Mouse (Mus musculus) gastrocnemius, postnatal 14 days (tissue): ENCODE results near the gene Cdh13. TPM values are rescaled to one million over a fixed set of nuclear protein-coding genes. Genes with fewer than 3 reads are reported as not detected.

Experiments
- DNase-seq: peaks from one replicate; pipeline ENCODE4 v3.0.0; 2021; ENCODE audit warnings: mixed read lengths
- intact Hi-C: fragments of 180-260 bp; cut with DNase I; formaldehyde crosslinking; loops from one replicate; pipeline ENCODE4 v1.15.1; 2025; ENCODE audit warnings: low total_unique reads
- total RNA-seq, 2 experiments: library from RNA; stranded (reverse); gene quantifications; 2 replicates each; pipeline ENCODE4 v1.2.3; 2021

Gene Cdh13
- total RNA-seq, 2 experiments from 2014 or later: 77.5 to 130 TPM

GRCm38 (mm10) chr8:119224547-119224946 is 941.0 kb downstream of the Cdh13 start:
- intact Hi-C loops: loop anchor here (2.0 to 10.0 kb wide), 2 partner anchors 74 to 160 kb away; no protein-coding TSS in a partner anchor
- peak; percentile 24 for DNase-seq

DNA sequence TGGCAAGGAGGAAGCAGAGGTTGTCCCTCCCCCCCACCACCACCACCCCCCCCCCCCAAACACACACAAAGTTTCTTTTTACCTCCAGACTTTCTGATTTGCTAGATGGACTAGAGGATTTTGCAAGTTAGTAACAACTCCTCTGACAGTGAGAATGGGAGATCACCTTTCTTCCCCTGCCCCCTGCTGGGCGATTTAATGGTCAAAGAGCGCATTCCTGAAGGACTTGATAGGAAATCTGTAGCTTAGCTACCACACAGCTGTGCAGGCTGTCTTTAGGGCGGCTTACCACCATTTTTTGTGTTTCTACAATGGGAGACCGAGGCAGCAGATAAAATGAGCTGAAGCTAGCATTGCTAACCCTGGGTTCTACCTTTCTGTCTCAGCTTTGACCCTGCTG is 961.6 kb downstream of the Cdh13 start:
- DNase-seq: no peak
- intact Hi-C loops: no loop called here

GRCm38 (mm10) chr8:119245641-119246040 is 962.1 kb downstream of the Cdh13 start:
- DNase-seq: no peak
- intact Hi-C loops: no loop called here

- no peak for DNase-seq
- intact Hi-C loops: no loop called here
These were observed 970.8 kb downstream of the Cdh13 start for GRCm38 (mm10) chr8:119254358-119254757.

GRCm38 (mm10) chr8:119258642-119259041 is 975.1 kb downstream of the Cdh13 start:
- DNase-seq: no peak
- intact Hi-C loops: no loop called here

DNA sequence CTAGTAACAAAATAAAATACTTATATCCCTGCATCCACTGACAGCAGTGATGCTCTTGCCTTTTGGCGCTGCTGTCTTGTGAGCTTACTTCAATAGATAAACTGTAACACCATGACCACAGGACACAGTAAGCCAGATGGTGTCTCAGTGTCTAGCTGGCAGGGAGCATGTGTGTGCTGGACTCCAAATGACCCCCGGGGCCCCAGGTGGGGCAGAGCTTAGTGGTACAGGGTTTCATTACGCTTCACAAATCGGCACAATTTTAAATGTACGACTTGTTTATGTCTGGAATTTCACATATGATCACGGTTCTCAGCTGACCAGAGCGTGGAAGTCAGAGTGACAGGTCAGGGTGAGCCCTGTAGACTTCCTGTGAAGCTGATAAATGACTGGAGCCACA is 980.2 kb downstream of the Cdh13 start:
- intact Hi-C loops: no loop called here
- DNase-seq: no peak

GRCm38 (mm10) chr8:119266304-119266703 is 982.8 kb downstream of the Cdh13 start:
- intact Hi-C loops: no loop called here
- DNase-seq: no peak

- intact Hi-C loops: no loop called here
- no peak for DNase-seq
These were observed 986.0 kb downstream of the Cdh13 start for GRCm38 (mm10) chr8:119269576-119269975.

- no peak for DNase-seq
- intact Hi-C loops: no loop called here
These were observed 986.8 kb downstream of the Cdh13 start for GRCm38 (mm10) chr8:119270371-119270770.

DNA sequence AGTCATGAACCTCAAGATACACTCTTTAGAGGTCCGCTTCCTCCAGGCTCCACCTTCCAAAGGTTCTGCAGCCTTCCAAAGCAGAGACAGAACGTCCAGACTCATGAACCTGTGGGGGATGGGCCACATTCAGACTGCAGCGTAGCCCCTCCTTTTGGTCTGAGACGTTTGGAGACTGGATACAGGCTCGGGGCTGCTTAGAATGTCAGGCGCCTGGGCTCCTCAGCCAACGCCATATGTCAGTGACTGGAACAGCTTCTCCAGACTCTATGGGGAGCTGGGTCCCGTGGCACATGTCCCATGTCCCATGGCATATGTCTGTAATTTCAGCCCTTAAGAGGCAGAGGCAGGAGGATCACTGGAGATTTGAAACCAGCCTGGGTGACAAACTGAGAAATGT is 989.4 kb downstream of the Cdh13 start:
- intact Hi-C loops: no loop called here
- DNase-seq: no peak

- no peak for DNase-seq
- intact Hi-C loops: no loop called here
These were observed 991.9 kb downstream of the Cdh13 start for GRCm38 (mm10) chr8:119275442-119275841.

- no peak for DNase-seq
These were observed 993.5 kb downstream of the Cdh13 start for GRCm38 (mm10) chr8:119277047-119277451.

DNA sequence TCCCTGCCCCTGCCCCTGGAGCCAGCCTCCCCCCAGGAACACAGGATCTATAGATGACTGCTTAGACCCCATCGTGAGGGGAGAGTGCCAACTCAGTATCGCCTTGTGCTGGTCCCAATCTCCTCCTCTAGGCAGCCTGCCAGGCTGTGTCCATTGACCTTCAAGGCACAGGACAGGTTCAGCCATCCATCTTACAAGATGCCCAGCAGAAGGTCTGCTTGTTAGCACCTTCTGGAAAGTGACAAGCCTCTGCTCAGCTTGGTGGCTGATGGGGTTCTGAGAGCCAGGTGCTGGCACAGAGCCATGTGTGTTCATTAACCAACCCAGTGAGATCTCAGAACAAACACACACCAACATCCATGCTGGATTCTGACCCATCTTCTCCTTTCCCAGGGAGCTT is 998.2 kb downstream of the Cdh13 start:
- no peak for DNase-seq
- intact Hi-C loops: no loop called here

More at GRCm38 (mm10) chr8:119277047-119277451, 993.5 kb downstream of the Cdh13 start:
- intact Hi-C loops: no loop called here

DNA sequence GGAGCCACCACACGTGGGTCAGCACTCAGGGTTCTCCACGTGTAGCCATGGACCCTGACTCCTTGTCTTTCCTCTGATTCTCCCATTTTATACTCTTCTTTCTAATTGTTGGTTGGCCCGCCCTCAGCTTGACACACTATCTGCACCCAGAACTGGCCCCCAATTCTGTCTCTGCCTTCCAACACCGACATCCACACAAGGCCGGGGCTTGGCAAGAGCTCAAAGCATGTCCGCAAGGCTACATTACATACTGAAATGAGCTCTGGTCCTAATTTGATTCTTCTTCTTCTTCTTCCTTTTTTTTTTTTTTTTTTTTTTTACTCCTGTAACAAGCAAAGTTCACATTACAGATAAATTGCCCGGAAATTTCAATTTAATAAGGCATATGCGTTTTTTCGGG is 1001.0 kb downstream of the Cdh13 start:
- no peak for DNase-seq

DNA sequence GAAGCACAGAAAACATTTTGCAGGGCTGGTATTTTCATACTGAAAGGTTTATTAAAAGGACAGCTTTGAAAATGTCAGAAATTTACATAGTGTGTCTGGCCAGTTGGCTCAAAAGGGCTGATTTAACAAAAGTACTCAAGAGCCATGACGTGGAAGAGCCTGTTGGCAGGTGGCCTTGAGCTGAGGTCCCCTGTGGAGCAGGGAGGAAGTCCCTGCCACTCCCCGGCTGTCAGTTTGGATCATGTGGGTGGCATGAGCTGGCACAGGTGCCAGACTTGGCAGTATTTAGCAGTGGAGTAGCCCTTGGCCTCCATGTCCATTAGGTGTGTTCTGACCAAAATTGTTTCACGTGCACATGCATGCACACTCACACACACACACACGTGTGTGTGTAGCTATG is 1001.4 kb downstream of the Cdh13 start:
- intact Hi-C loops: no loop called here

More for the DNA sequence above, 1001.0 kb downstream of the Cdh13 start:
- intact Hi-C loops: no loop called here

GRCm38 (mm10) chr8:119295477-119295876 is 1011.9 kb downstream of the Cdh13 start:
- no peak for DNase-seq
- intact Hi-C loops: no loop called here

More for the DNA sequence above, 1001.4 kb downstream of the Cdh13 start:
- no peak for DNase-seq

DNA sequence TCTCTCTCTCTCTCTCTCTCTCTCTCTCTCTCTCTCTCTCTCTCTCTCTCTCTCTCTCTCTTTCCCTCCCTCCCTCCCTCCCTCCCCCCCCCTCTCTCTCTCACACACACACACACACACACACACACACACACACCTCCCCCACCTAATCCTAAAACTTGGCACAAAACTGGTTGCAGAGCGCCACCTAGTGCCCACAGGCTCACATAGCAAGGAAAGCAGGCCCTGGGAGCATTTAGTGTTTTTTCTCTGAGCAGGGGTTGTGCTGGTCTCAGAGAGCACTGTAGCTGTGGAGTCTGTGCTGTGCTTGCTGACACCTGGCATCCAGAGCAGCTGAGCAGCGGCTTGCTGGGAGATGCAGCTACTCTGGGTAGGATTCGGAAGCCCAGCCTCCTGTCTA is 1014.2 kb downstream of the Cdh13 start:
- DNase-seq: peak; percentile 17
- intact Hi-C loops: loop anchor here (2.0 kb wide), 1 partner anchor 73 kb away; no protein-coding TSS in a partner anchor

DNA sequence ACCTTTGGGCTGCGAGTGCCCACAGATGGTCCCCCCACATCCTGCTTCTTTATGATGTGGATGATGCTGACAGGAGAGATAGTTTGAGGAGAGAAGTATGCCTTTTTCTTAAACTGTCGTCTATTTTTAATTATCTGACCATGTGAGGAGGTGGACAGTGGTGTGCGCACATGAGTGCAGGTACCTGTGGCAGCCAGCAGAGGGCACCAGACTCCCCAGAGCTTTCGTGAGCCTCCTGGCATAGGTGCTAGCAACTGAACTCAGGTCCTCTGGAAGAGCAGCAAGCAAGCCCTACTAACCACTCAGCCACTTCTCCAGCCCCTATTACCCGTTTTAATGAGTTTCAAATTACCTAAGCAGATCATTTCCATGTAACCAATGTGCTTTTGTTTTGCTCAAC is 1016.8 kb downstream of the Cdh13 start:
- intact Hi-C loops: no loop called here
- no peak for DNase-seq

DNA sequence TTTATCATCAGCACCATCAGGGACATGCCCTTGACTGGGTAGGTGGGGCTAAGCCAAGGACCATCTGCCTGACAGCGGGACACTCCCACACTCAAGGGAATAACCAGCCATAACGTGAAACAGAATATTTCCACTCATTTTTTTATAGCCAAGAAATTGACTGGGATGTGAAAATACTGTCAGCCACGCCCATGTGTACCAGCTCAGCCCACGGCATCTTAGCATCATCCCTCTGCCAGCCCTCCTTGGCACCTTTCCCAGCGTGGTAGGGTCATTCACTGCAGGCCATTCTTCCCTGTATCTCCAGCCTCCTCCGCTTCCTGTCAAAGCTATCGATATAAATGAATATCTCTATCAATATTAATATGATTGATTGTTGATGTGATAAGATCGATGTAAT is 1020.7 kb downstream of the Cdh13 start:
- intact Hi-C loops: no loop called here
- DNase-seq: peak; percentile 15

- DNase-seq: no peak
- intact Hi-C loops: no loop called here
These were observed 1027.9 kb downstream of the Cdh13 start for GRCm38 (mm10) chr8:119311412-119311811.

DNA sequence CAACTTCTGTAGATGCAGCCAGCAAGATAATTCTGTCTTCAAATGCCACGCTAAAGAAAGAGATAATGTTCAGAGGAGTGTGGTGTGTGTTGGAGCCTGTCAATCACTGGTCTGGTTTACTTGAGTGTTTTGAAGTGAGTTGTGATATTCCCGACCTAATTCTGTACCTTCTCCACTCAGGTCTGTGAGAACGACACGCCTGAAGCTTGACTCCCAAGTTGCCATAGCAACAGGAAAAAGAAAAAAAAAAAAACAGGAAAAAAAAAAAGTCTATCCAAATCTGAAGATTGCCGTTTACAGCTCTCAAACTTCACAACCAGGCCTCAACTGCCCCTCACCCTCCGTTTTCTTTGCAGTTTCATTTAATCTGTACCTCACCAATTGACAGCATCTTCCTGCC is 1039.7 kb downstream of the Cdh13 start:
- no peak for DNase-seq
- intact Hi-C loops: no loop called here

- DNase-seq: no peak
- intact Hi-C loops: no loop called here
These were observed 1056.0 kb downstream of the Cdh13 start for GRCm38 (mm10) chr8:119339546-119339945.
